Mouse (Mus musculus) urinary bladder, postnatal 36 days (tissue): ENCODE measurements around the gene Neu2.

ENCODE experiments used
- DNase-seq, 2 experiments: peaks; one replicate each; pipeline ENCODE4 v3.0.0; 2022; ENCODE audit warnings: low spot score in 2 of 2, mixed read lengths in 1 of 2

Neu2 gene

DNA sequence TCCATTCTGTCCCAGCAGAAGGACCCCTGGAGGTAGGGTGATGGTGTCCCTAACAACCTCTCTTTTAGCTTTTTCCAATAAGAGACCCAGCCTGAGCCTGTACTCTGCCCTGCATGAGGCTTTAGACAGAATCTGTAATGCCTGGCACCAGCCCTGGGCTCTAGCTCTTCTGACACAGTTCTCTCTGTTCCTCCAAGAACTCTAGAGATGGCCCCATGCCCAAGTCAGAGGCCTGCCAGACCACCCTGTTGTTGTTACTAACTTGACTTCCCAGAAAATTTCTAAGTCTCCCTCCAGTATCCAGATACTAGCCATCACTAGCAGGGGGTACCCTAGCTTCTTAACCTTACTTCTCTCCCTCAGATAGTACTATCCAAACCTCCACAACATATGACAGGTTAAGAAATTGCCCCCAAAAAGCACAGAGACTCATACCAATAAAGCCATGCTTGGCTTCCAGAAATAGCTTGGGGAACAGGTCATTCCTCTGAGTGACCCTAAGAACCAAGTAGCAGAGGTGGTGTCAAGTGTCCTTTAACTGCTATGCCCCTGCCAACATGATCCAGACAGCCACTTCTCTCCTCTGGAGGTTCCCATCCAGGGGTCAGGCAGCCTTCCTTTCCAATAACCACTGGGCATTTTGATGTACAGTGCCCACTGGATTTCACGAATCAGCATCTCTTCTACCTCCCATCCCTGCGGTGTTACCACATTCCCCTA, 105.0 kb downstream of the Neu2 start:
- no peak for DNase-seq

DNA sequence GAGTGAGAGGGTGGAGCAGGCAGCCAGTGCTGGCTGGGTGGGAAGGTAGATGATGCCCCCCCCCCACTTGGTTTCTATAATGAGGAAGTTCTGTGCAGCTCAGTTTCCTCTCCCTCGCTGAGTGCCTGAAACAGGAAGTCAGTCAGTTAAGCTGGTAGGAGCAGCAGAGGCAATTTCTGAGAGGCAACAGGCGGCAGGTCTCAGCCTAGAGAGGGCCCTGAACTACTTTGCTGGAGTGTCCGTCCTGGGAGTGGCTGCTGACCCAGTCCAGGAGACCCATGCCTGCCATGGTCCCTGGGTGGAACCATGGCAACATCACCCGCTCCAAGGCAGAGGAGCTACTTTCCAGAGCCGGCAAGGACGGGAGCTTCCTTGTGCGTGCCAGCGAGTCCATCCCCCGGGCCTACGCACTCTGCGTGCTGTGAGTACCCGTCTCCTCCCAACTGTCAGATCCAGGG, 110.6 kb downstream of the Neu2 start, which contains the start of gene Inpp5d:
TSS of gene Inpp5d (plus strand) at position 102 of the 458 bp plus-strand sequence.
- DNase-seq = no peak

DNA sequence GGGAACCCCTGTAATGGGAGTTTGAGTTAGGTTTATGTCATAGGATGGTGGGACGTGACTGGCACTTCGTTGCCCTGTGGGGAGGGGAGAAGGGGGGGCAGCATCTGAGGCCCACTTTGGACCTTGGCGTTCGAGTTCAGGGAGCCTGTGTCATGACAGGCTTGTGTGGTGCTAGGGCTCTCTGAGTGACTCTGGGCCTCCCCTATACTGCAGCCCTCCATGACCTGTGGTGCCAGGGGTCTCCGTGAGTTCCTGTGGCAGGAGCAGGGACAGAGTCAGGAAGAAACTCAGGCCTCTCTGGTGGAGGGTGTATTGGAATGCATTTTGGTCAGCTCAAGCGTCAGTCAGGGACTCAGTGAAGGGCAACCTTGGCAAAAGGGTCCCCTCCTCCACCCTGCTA, 111.0 kb downstream of the Neu2 start:
- no peak for DNase-seq

DNA sequence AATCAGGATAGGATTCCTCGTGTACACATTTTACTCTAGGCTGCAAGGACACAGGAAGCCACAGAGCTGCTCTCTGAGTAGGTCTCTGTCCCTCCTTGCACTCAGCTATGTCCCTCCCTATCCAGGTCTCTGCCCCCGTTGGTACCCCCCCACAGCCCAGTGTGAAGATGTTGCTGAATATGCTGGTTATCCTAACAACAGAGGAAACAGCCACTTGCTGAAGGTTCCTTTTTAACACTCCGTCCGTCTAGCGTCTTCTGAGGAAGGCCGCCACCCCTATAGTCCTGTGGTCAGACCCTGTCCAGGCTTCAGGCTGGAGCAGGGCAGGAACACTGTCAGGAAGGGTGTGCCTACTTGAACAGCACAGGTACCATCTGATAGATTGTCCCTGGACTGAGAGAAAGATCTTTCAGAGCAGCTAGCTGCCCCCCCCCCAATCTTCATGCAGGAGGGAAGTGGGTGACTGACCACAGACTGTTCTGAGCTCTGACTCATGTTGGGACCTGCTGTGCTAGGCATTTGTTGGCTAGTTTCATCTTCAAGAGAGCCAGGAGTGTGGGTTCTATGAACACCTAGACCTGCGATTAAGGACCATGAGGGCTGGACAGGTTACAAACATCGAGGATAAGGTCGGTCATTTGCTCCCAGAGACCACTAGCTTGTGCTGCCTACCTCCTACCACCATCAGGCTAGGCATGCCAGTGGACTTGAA, 111.6 kb downstream of the Neu2 start:
- DNase-seq = no peak

DNA sequence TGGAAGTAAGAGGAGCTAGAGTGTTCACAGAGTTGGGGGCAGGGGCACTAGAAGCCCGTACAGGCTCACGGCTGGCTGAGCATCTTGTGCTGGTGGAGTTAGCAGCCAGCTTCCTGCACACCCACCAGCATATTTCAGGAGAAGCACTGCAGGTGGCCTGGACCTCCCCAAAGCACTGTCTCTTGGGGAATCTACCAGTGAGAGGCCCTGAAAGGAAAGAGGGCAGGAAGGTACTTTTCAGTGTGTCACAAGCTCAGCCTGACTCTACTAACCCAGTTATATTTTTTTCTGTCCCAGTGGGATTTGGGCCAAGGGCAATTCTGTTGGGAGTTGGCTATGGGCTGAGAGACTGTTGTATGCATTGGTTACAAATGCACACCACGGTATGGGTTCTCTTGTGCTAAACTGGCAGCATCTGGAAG, 112.2 kb downstream of the Neu2 start:
- DNase-seq = no peak

DNA sequence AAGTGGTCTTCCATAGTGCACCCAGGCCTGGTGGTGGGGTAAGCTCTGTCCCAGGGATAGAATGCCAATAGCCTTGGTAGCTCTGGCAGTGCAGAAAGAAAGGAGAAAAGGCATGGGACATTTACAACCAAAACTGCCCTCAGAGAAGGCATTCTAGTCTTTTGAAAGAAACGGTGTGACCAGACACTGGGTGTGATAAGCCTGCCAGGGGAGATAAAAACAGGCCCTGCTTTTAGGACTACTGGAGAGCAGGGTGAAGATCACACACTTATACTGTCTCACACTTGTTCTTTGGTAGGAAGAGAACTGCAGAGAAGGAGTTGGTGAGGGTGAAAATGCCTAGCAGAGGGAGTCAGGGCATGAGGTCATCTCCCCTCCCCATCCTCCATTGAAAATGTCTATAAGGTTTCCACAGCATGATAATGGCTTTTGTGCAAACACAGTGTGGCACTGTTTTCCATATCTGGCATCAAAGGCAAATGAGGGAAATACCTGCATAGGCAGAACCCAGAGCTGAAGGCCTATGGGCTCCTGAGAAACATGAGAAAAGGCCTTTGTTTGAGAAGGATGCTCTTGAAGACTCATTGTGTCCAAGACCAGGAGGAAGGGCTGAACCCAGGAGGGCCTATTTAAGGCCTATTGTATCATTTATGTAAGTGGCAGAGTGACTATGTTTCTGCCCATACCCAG, 114.4 kb downstream of the Neu2 start:
- DNase-seq = no peak

DNA sequence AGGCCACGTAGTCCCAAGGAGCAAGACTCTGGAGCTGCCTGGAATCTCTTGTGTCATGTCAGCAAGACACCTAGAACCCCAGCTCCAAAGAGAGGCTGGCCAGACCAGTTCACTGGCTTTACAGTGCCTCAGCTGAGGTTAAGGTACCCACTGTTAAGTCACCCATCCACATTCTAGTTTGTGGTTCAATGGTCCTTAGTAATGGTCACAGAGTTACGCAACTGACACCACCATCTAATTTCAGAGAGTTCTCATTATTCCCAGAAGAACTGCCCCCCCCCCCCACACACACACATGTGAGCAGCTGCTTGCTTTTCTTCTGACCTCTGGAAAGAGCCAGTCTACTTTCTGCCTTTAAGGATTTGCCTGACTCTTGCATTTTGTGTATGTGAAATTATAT, 115.1 kb downstream of the Neu2 start:
- DNase-seq = no peak

DNA sequence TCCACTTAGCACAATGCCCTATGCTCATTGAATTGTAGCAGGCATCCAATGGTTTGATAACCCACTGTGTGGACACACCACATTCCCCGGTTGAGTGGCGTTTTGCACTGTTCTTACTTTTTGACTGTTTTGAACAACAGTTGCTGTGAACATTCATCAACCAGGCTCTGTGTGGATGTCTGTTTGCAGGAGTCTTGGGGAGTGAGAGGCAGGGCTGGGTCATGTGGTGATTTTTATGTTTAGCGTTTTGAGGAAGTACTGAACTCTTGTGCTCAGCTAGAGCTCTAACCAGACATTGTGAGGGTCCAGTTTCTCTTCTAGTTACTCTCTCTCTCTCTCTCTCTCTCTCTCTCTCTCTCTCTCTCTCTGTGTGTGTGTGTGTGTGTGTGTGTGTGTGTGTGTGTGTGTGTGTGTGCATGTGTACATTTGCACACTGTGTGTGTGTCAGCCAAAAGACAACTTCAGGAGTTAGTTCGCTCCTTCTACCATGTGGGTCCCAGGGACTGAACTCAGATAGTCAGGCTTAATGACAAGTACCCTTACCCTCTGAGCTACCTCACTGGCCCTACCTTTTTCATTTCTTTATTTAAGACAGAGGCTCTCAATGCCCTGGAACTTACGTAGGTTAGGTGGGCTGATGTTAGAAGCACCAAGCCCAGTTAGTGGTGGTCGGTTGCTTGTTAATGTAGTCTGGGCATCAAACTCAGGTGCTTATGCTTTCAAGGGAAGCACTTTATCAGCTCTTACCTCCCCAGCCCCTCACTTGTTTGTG, 115.8 kb downstream of the Neu2 start:
- no peak for DNase-seq

DNA sequence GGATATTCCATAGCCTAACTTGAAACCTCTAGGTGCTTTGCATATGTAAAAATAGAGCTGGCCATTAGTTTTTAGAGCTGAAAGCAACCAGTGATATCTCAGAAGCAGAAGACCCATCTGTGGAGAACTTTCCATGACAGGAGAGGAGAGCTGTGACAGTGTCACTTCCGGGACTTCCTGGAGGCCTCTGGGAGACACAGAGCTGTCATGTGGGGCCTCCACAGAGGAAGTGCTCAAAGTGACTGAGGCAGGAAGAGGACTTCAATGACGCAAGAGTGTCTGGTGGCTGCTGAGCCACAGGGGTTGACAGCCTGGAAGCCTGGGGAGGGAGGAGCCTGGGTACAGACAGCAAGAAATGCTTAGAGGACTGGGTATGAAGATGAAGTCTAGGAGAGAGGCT, 116.7 kb downstream of the Neu2 start:
- DNase-seq = peak in 1 of 2 experiments; percentile 25

DNA sequence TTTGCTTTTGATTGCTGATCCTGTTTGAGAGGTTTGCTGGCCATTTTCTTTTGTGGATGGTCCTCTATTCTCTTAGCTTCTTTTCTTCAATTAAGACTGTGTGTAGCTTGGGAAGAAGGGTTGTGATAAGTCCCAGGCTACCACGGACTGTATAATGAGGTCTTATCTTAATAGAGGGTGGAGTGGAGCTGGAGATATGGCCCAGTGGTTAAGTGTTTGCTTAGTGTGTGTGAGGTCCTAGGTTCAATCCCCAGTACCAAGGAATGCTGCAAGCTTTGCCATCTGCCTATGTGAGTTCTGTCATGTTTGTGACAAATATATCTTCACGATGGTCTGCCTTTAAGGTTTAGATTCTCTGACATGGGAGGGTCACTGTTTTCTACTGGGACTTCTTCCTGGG, 118.4 kb downstream of the Neu2 start:
- no peak for DNase-seq

DNA sequence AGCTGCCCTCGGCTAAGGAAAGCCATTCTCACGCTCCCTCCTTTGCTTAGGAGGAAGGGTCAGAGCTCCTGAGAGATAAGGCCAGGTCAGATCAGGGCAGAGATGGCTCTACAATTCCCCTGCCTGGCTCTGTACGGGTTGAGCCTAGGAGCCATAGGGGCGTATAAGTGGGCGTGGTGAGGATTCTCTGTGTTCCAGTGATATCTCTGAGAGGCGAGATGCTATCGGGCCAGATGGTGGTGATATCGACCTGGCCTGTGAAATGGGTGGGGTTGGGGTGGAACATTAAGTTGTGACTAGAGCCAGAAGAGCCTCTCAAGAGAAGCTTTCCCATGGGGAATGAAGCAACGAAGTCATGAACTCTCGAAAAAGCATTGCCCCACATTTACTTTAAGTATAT, 121.9 kb downstream of the Neu2 start:
- no peak for DNase-seq

DNA sequence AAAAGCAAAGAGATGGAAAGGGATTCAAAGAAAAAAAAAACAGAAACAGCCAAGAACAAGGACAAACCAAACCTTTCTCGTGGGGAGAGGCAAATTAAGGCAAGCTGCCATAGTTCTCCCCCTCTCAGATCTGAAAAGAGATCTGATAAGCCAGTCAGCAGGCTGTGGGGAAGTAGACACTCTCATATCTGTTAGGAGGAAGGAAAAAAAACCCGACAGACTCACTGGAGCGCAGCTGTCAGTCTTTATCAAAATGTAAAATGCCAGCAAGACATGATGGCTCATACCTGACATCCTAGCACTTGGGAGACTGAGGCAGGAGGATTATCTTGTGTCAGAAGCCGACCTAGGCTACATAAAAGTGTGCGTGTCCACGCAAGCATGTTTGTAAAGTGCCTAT, 122.5 kb downstream of the Neu2 start:
- DNase-seq = no peak

DNA sequence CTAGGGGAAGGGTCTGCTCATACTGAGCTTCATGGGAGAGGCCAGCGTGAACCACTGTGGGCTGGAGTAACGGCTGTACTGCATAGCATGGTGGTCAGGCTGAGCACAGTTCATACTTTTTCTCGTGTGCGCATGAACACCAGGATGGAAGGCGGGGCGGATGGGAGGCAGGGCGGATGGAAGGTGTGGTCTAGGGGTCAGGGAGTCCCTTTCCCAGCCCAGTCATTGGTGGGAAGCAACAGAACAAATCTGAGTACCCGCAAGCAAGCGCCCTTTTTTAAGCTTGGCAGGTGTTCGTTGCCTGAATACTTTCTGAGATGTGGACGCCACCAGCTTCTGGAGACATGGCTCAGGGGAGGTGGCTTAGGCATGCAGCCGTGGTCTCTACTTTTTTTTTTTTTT, 127.0 kb downstream of the Neu2 start:
- DNase-seq = no peak

DNA sequence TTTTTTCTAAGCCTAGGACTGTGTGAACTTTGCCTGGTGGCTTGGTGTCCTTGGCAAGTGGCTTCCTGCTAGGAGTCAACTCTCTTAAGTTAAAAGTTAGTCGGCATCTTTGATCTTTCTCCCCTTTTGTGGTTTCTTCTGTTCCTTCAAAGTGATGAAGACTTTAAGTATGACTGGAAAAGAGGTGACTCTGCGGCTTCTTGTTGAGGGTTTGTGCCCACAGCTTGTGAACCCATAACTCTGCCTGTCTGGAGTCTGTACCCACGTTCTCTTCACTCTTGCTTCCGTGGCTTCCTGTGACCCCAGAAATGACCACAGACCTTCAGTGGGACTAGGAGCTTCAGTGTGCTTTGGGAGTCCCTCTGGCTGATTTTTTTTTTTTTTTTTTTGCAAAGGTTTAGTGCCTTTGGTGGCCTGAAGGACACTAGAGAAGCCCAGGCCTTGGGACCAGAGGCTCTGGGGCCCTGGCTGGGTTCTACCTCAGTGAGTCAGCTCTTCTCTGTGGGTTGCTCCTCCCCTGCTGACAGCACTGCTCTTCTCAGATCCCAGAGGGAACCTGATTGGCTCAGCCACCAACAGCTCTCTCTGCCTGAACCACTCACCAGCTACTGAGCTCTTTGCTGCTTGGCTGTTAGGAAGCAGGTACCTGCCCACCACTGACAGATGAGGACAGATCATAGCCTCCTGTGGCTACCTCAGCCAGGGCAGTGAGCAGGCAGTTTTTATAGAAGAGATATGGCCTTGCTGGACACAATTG, 127.6 kb downstream of the Neu2 start:
- DNase-seq = no peak

DNA sequence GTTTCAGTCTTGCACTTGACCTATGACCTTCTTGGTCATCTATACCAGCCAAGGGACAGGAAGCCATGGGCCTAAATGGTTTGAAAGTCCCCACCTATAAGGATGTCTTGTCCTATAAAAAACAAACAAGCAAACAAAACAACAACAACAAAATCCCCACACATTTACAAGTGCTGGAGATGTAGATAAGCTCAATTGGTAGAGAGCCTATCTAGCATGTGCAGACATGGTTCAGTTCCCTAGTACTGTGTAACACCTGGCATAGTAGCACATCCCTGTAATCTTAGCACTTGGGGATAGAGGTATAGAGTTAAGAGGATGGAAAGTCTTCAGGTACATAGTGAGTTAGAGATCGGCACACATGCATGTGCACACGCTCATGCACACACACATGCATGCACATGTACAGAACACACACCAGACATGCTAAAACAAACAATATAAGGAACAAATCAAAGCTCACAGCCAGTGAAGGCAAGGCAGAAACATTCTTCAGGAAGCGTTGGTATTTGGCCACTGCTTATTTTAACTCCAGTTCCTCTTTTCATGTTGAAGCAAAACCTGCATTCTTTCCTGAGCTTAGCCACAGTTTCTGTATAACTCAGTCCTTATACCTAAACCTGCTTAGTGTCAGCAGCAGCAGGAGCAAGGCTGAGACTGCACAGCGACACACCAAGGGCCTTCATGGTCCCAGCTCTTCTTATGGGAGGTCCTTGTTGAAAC, 128.3 kb downstream of the Neu2 start:
- DNase-seq = no peak

DNA sequence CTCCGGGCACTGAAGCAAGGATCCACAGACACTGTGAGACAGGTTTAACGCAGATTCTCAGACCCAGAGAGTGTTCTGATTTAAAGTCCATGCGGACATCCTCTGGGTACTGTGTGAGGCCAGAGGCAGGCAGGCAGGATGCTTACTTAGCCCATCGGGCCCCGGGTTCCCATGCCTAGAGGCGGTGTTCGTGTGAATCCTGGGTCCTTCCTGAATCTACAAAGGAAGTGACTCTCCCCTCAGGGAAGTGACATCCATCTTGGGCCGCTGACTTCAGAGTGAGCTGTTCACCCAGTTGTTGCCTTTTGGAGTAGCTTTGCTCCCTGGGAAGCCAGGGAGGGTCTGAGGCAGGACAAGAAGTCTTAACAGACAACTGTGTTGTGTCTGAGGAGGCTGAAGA, 130.0 kb downstream of the Neu2 start:
- no peak for DNase-seq

DNA sequence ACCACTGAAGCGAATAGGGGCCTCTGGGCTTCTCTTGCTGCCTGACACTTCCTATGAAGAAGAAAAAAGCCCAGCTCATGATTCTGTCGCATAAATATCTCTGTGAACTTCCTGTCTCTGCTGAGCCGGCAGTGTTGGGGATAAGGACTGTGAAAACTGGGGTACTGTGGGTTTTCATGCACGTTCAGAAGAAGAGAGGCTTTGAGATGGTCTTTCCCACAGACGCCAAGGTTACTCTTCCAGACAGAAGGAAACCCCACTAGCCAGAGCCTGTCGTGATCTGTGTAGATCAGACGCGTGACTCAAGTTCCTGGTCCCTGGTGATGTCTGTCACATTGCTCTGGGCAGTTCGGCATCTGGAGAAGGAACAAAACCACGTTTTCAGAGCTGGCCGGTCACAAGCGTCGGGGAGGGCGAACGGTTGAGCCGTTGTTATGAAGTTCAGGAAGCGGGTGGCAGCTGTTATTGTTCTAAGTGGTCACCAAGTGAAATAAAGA, 130.5 kb downstream of the Neu2 start:
- DNase-seq = peak in 1 of 2 experiments; percentile 22

DNA sequence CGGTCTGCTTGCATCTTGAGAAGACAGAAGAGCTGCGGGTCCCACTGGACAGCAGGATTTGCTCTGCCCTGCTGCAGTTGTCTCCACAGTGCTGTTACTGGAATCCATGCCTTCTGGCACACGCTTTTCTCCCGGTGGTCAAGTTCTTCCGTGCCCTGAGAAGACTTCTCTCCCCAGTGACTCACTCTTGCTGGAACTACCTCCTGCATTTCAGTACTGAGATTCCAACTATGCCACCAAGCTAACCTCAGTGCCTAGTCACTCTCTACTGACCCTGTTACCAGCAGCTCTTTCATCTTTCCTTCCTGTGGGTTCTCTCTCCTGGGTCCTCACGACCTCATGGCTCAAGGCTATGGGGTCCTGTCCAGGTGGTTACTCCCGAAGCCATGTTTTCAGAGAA, 133.3 kb downstream of the Neu2 start:
- DNase-seq = no peak

DNA sequence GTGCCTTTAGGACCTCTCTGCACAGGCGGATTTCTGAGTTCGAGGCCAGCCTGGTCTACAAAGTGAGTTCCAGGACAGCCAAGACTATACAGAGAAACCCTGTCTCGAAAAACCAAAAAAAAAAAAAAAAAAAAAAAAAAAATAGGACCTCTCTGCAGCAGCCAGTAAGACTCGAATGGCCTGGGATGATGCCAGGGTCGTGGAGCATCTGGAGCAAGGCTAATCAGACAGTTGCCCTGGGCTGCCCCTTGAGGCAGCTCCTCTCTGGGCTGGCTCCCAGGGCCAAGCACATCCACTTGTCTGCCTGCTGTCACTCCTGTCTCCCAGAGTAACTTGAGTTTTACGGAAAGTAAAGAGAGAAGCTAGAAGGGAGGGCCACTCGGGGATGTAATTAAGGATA, 135.4 kb downstream of the Neu2 start:
- DNase-seq = no peak

DNA sequence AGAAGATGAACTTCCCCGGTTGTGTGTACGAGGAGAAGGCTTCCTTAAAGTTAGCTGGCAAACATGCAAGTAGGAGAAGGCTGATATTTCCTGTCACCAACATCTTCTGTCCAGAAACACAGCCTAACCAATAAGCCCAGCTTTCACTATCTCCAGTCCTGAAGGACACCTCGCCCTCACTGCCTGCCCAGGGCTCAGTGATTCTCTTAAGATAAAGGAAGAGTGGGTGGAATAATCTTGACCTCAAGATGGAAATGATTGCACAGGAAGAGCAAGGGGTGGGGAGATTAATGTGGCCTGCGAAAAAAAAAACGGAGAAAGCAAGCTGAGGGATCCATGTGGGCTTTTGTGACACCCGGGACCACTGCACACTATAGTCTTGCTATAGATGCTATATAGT, 136.1 kb downstream of the Neu2 start:
- no peak for DNase-seq
